Mouse (Mus musculus): ENCODE measurements around the gene Gm44596. TPM values are rescaled to one million over a fixed set of nuclear protein-coding genes. Genes with fewer than 3 reads are reported as not detected.

Gm44596 gene
- total and polyA plus RNA-seq, 3 experiments, result not detected

DNA sequence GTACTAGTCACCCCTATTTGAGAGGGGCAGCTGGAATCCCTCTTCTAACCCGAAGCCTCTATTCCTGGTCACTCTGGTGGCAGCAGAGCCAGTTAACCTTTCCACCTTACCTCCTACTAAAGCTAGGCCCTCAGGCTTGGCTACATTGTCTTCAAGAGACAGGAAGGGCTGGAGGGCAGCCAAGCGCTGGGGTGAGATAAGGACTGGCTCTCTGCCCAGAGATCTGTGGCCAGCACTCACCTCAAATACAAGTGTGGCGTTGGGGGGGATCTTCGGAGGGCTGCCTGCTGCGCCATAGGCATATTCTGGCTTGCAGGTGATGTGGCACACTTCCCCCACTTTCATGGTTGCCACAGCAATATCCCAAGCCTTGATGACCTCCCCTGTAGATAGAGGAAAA, 60.2 kb downstream of the Gm44596 start:
- 9% methylated on average over 5 of the region's 5 CpGs for WGBS
- Histone ChIP-seq H3K9ac (ENCODE audit: low read depth, low read length) (peak overlapping the region; percentile 27; the same call in 1 of the 2 replicates), H3K79me2 (replicated peaks; ENCODE audit: control insufficient read depth, insufficient read depth, low read length) (0 out of 2 replicates have a peak, but pooled peaks cover 3% of the 10 kb centered on the region), H3K27me3 (ENCODE audit: control insufficient read depth, insufficient read depth, low read length) (no peaks in the 10 kb centered on the region), H3K27ac (peak overlapping the region; percentile 95), H3K36me3 (ENCODE audit: control insufficient read depth, insufficient read depth, low read length) (peaks cover 17% of the 10 kb centered on the region), H3K4me3 (no peak overlapping the region), H3K4me1 (ENCODE audit: control insufficient read depth, insufficient read depth, low read length) (peaks cover 19% of the 10 kb centered on the region)
- intact Hi-C loops (cut with DNase I), result loop anchor here (5.0 kb wide), 2 partner anchors 407 to 1017 kb away; partner anchors contain the start of gene Clec1a
- peak; percentile 86 to 90 for DNase-seq
- TF ChIP-seq CTCF (IDR thresholded peaks at IDR 0.05) (no peak), EP300 (IDR thresholded peaks at IDR 0.05; ENCODE audit: insufficient read depth, low read depth, low read length) (peak; percentile 53; the same call in 1 of the 2 replicates)

GRCm38 (mm10) chr6:128436356-128437005, 61.2 kb downstream of the Gm44596 start:
- no peaks in the 10 kb centered on the region for H3K27me3 ChIP-seq (ENCODE audit: control insufficient read depth, insufficient read depth, low read length)
- TF ChIP-seq CTCF (IDR thresholded peaks at IDR 0.05) (no peak), POLR2A (IDR thresholded peaks at IDR 0.05; ENCODE audit: insufficient read depth, low read depth, low read length) (no peak), EP300 (IDR thresholded peaks at IDR 0.05; ENCODE audit: insufficient read depth, low read depth, low read length) (no peak)
- WGBS, result 72% methylated on average over 8 of the region's 8 CpGs
- H3K4me1 ChIP-seq (ENCODE audit: control insufficient read depth, insufficient read depth, low read length), result peaks cover 19% of the 10 kb centered on the region
- no peak overlapping the region for H3K9ac ChIP-seq (ENCODE audit: low read depth, low read length)
- peak; percentile 31 to 34 for DNase-seq
- H3K36me3 ChIP-seq (ENCODE audit: control insufficient read depth, insufficient read depth, low read length), result peaks cover 17% of the 10 kb centered on the region
- H3K27ac ChIP-seq, result peak overlapping the region; percentile 95
- 0 out of 2 replicates have a peak, but pooled peaks cover 3% of the 10 kb centered on the region for H3K79me2 ChIP-seq (replicated peaks; ENCODE audit: control insufficient read depth, insufficient read depth, low read length)
- no peak overlapping the region; the same call in 1 of the 2 replicates for H3K4me3 ChIP-seq
- intact Hi-C loops (cut with DNase I), result loop anchor here (1.0 to 5.0 kb wide), 3 partner anchors 8 to 1016 kb away; partner anchors contain the start of gene Clec1a

GRCm38 (mm10) chr6:128437288-128437687, 62.0 kb downstream of the Gm44596 start:
- 0 out of 2 replicates have a peak, but pooled peaks cover 3% of the 10 kb centered on the region for H3K79me2 ChIP-seq (replicated peaks; ENCODE audit: control insufficient read depth, insufficient read depth, low read length)
- peaks cover 17% of the 10 kb centered on the region for H3K4me1 ChIP-seq (ENCODE audit: control insufficient read depth, insufficient read depth, low read length)
- H3K27me3 ChIP-seq (ENCODE audit: control insufficient read depth, insufficient read depth, low read length), result no peaks in the 10 kb centered on the region
- intact Hi-C loops (cut with DNase I), result loop anchor here (1.0 to 5.0 kb wide), 3 partner anchors 9 to 1015 kb away; partner anchors contain the start of gene Clec1a
- H3K36me3 ChIP-seq (ENCODE audit: control insufficient read depth, insufficient read depth, low read length), result peaks cover 16% of the 10 kb centered on the region
- WGBS, result 10% methylated on average over 10 of the region's 10 CpGs
- peak overlapping the region; percentile 95 for H3K27ac ChIP-seq
- H3K9ac ChIP-seq (ENCODE audit: low read depth, low read length), result peak overlapping the region; percentile 97
- H3K4me3 ChIP-seq, result peak overlapping the region; percentile 90
- no peak for DNase-seq
- TF ChIP-seq EP300 (IDR thresholded peaks at IDR 0.05; ENCODE audit: insufficient read depth, low read depth, low read length), result no peak
- 0 out of 2 replicates have a peak, but pooled peaks have one; percentile 35 for TF ChIP-seq POLR2A (IDR thresholded peaks at IDR 0.05; ENCODE audit: insufficient read depth, low read depth, low read length)

DNA sequence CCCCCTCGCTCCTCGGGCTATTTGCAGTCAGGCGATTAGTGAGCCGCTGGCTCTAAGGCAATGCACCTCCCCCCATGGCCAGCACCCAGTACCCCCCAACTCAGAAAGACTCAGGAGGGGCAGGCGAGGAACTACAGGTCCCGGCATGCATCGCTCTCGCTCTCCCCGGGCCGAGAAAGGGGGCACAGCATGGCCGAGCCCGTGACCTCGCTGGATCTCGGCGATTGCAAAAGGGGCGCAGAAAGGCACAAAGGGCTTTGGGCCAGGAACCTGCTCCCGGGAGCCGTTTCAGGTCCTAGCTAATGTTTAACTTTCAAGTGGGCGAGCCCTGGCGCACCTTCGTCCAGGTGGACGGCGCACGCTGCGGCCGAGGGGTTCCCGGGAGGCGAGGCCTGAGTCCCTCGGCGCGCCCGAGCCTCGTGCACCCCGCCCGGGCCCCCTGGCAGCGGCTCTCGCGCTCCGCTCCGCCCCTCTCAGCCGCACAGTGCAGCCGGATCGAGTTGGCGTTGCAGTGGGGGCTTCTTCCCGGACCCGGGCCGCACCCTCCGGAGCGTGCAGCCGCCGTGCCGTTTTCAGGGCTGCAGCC, 62.5 kb downstream of the Gm44596 start:
- peak overlapping the region; percentile 95 for H3K27ac ChIP-seq
- peak; percentile 79 to 80 for DNase-seq
- 2% methylated on average over 52 of the region's 52 CpGs for WGBS
- TF ChIP-seq POLR2A (IDR thresholded peaks at IDR 0.05; ENCODE audit: insufficient read depth, low read depth, low read length) (no peak), EP300 (IDR thresholded peaks at IDR 0.05; ENCODE audit: insufficient read depth, low read depth, low read length) (no peak), CTCF (IDR thresholded peaks at IDR 0.05) (no peak)
- H3K79me2 ChIP-seq (replicated peaks; ENCODE audit: control insufficient read depth, insufficient read depth, low read length), result 0 out of 2 replicates have a peak, but pooled peaks cover 3% of the 10 kb centered on the region
- peaks cover 16% of the 10 kb centered on the region for H3K4me1 ChIP-seq (ENCODE audit: control insufficient read depth, insufficient read depth, low read length)
- peaks cover 11% of the 10 kb centered on the region for H3K36me3 ChIP-seq (ENCODE audit: control insufficient read depth, insufficient read depth, low read length)
- H3K9ac ChIP-seq (ENCODE audit: low read depth, low read length), result peak overlapping the region; percentile 97
- H3K4me3 ChIP-seq, result peak overlapping the region; percentile 90
- no peaks in the 10 kb centered on the region for H3K27me3 ChIP-seq (ENCODE audit: control insufficient read depth, insufficient read depth, low read length)
- intact Hi-C loops (cut with DNase I), result loop anchor here (1.0 to 5.0 kb wide), 3 partner anchors 10 to 1014 kb away; partner anchors contain the start of gene Clec1a

DNA sequence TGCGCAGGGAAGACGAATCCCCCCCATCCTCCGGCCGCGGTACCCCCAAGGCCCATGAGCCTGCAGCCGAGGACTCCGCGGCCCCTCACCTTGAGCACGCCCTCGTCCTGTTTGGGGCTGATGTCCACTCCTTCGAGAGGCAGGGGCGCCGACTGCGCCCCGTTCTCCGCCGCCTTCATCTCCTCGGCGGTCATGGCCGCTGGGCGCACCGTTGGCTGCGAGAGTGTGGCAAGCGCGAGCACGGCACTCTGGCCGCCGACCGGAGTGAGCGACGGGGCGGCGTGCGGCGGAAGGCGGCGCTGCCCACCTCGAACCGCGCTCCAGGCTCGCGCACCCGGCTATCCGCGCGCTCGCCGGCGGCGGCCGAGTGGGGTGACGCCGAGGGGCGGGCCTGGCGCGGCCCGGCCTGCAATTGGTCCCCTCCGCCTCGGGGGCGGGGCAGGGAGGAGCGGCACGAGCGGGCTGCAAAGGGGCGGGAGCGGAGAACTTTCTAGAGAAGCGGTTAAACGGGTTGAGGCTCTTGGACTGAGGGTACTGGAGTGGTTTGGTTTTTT, 63.1 kb downstream of the Gm44596 start, which contains the start of gene Fkbp4:
Gene Fkbp4, minus strand, starts transcription at position 361 of the 554 bp plus-strand sequence.
- Histone ChIP-seq H3K9ac (ENCODE audit: low read depth, low read length) (peak within 1 kb of the TSS; percentile 97), H3K27me3 (ENCODE audit: control insufficient read depth, insufficient read depth, low read length) (no peaks in the 10 kb centered on the region), H3K27ac (peak within 1 kb of the TSS; percentile 95), H3K79me2 (replicated peaks; ENCODE audit: control insufficient read depth, insufficient read depth, low read length) (0 out of 2 replicates have a peak, but pooled peaks cover 3% of the 10 kb centered on the region), H3K36me3 (ENCODE audit: control insufficient read depth, insufficient read depth, low read length) (peaks cover 10% of the 10 kb centered on the region), H3K4me1 (ENCODE audit: control insufficient read depth, insufficient read depth, low read length) (peaks cover 12% of the 10 kb centered on the region), H3K4me3 (peak within 1 kb of the TSS; percentile 90)
- intact Hi-C loops (cut with DNase I), result loop anchor here (5.0 kb wide), 2 partner anchors 404 to 1014 kb away; partner anchors contain the start of gene Clec1a
- TF ChIP-seq EP300 (IDR thresholded peaks at IDR 0.05; ENCODE audit: insufficient read depth, low read depth, low read length) (peak; percentile 26; the same call in 1 of the 2 replicates), POLR2A (IDR thresholded peaks at IDR 0.05; ENCODE audit: insufficient read depth, low read depth, low read length) (peak; percentile 85), CTCF (IDR thresholded peaks at IDR 0.05) (peak; percentile 47)
- peak; percentile 97 to 98 for DNase-seq
- WGBS, result 2% methylated on average over 55 of the region's 67 CpGs

Data from heart, adult 2 months (tissue).